Mouse (Mus musculus) heart, adult 11 months (tissue): ENCODE results near the gene Prrt1.
A peak's percentile ranks its signal among the peaks of the same experiment; 100 is the strongest.

Source experiments
- DNase-seq: peaks from one replicate; pipeline ENCODE4 v3.0.0; 2022

The Prrt1 gene

DNA sequence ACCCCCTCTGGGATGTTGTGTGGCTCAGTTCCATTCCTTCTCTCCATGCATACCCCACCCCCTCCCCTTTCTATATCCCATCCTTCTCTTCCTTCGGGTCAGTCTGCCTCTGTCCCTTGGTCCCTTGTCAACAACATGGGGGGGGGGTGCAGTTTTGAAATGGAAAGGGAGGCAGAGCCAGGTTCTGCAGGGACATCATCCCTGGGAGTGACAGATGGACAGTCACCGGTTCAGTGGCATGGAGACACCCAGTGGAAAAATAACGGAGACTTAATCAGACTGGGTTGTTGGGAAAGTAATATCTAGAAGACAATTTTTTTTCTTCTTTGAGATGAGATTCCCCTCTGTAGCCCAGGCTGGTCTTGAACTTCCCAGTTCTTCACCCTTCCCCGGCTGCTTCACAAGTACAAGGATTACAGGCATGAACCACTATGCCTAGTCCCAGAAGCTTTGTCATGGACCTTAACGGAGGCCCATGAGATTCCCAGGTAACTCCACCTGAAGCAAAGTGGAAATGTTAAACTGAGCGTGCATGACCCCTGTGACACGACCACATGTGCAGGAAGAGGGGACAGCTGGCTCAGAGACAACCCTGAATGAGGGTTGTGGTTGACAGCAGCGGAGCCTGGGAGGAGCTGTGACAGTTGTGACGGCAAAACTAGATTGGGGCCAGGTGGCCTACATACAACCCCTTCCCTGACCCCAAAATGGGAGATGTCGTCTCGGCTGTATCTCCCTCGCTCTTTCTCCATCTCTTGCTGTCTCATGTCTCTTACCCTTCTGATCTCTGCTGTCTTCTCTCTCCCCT, 667 bp downstream of the Prrt1 start:
- DNase-seq, result no peak

DNA sequence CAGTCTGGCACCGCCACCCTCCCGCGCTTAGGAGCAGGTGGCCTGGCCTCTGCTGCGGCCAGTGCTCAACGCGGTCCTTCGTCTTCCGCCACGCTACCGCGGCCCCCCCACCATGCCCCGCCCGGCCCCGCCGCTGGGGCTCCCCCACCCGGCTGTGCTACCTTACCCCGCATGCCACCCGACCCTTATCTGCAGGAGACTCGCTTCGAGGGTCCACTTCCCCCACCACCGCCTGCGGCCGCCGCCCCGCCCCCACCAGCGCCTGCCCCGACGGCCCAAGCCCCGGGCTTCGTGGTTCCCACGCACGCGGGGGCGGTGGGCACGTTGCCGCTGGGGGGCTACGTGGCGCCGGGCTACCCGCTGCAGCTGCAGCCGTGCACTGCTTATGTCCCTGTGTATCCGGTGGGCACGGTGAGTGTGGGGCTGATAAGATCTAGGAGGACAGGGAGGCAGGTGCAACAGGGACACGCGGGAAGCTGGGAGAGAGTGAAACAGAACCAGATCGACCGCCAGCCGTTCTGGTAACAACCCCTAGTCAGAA, 1.5 kb downstream of the Prrt1 start:
- peak; percentile 96 for DNase-seq

DNA sequence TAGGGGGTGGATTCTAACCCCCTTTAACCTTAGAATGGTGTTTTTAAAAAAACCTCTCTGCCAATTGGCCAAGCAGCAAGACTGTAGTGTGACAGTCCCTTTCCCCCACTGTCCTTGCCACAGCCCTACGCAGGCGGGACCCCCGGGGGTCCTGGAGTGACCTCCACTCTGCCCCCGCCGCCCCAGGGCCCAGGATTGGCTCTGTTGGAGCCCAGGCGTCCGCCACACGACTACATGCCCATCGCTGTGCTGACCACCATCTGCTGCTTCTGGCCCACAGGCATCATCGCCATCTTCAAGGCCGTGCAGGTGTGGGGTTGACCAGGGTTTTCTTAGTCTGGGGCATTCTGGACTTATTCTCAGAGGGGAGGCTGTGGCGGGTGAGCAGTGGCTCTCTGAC, 2.3 kb downstream of the Prrt1 start:
- DNase-seq, result no peak

DNA sequence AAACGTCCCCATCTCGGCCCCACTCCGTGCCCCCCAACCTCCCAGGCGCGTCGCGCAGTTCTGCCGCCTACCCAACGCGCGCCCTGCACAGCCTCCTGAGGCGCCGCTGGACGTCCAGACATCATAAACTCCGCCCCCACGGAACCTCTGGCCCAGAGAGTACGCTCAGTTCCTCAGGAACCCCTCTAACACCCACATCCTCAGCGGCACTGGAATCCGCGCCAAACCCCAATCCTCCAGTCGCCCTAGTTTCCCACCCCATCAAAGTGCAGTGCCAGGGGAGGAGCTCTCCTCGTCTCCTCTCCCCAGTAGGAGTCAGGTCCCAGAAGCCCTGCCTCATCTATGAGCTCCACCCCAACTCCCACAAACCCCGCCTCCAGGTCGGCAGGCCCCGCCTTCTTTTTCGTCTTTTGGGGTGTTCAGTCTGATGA, 2.9 kb downstream of the Prrt1 start:
- peak; percentile 99 for DNase-seq

DNA sequence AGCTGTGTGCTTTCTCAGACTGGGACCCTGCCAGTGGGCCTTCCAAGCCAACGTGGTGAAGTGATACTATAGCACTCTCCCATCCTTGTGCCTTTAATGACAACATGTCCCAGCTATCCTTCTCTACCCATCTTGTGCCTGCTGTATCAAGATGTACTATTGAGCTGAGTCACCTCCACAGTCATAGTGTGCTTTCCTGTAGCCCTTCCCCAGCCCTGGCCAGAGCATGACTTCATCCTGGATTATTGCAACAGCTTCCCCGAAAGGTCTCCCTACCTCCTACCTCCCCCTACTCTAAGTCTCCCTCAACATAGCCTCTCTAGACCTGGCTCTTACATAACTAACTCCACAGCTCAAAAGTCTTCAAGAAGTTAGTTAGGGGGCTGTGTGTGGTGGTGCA, 6.3 kb downstream of the Prrt1 start:
- DNase-seq, result no peak

DNA sequence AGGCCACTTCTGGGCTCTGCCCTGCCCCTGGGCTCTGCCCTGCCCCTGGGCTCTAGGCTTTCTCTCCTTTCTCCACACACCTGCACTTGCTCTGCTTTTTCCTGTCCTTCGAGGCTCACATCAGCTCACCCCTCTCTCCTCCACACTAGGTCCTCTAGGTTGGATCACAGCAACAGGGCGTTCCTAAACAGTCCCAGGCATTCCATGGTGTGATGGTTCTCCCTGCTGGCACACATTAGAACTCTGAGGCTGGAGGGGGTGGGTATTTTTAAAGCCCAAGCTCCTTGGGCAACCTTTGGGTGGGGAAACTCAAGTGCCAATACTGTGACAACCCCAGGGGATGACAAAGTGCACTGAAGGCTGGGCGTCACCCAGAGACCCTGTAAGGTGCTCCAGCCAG, 8.1 kb downstream of the Prrt1 start:
- peak; percentile 90 for DNase-seq

DNA sequence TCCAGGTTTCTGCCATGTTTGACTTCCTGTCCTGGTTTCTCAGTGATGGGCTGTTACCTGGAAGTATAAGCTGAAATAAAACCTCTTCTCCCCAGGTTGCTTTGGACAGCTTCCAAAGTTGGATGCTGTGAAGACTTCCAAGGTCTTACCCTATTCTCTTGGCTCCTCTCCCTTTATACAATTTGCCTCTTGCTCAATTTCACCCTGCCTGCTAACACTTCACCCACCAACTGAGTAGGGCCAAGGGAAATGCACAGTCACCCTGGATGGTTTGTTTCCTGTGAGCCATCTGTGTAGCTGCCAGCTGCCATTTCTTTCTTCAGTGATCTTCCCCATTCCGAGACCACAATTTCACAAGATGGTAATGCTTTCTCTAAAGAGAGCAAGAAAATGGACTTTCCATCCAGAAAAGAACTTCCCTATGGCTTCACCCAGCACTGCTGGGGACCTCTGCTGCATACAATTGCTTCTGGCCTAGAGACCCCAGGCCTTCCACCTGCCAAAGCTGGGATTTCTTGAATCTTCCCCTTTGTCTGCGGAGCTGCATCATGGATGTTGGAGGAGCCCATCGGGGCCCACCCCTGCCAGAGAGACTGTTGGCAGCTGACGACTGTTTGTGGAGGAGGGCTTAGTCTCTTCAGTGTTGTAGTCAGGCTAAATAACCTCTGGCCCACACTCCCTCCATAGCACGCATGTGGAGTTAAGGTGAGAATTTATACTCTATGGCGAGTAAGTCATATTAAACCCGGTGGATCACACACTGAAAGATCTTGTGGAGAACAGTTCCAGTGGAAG, 10.3 kb downstream of the Prrt1 start:
- DNase-seq, result peak; percentile 94

DNA sequence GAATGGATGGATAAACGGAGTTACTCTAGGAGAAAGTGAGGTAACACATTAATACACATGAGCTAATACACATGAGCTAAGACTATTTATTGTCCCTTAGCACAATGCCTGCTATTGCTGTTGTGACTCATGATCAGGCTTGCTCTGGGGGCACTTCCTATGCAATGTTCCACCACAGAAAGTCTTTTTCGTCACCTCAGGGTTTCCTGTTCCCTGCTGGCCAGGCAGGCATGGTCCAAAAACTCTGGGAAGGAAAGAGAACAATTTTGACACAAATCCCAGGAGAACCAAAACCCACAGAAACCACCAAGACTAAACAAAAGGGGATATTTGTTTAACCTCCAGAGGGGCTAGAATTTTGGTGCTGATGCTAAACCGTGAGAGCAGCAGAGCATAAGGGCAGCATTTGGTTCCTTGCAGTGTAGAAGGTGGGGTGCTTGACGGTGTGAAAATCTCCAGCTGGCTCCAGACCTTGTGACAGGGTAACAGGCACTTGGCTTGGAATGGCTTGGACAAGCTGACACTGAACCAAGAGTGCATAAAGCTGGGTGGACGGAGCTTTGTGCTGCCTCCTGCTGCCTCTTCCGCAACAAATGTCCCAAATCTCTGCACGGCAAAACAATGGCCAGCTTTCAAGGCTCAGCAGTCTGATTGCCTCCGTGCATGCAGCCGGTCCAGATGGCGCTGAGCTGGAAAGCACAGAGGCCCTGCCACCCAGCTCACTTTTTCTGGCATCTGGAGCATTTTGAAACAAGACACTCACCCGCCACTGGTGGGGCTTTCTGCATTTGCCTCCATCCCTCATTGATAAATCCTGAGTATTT, 11.7 kb downstream of the Prrt1 start:
- peak; percentile 98 for DNase-seq

DNA sequence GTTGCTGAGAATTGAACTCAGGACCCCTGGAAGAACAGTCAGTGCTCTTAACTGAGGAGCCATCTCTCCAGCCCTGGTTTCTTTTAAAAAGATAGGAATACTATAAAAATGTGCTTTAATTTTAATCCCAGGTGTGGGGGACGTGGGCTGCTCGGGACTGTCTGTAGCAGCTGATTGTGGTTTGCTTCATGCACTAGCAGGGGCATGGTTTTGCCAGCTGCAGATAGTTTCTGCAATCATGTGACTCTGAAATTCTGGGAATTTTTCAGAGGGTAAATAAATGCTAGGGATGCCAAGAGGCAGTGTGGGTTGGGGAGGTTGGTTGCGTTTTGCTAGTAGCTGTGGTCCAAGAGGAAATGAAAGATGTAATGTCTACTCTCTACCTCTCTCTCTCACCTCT, 12.6 kb downstream of the Prrt1 start:
- no peak for DNase-seq

DNA sequence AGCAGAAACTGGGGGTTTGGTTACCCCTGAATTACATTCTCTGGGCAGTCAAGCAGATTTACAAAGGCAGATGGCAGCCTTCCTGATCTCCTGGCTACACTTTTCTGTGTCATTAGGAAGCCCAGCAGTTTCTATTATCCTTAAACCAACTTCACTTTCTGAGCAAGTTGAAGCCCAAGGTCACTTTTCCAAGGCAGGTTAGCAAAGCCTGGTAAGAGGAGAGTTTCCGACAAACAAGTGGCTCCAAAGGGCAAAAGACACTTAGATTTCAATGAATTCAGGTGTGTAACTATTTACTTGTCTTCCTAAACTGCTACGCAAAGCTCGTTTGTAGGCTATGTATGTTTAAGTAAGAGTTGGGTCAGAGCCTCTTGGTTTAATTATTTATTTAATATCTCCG, 14.0 kb downstream of the Prrt1 start:
- no peak for DNase-seq

DNA sequence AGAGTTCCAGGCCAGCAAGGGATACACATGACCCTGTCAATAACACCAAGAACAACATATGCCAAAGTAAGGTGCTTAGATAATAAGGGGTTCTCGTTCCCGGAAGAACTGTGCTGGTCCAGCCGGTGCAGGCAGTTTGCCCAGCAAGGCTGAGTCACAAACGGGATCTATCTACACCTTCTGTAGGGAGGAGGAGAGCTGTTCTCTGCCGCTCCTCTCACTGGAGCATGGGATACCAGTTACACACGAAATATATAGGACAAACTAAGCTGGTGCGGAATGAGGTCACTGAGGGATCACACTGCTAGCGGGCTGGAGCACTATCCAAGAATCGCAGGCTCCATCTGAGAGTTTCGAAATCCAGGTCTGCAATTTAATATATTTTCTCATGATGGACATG, 14.6 kb downstream of the Prrt1 start:
- peak; percentile 94 for DNase-seq

DNA sequence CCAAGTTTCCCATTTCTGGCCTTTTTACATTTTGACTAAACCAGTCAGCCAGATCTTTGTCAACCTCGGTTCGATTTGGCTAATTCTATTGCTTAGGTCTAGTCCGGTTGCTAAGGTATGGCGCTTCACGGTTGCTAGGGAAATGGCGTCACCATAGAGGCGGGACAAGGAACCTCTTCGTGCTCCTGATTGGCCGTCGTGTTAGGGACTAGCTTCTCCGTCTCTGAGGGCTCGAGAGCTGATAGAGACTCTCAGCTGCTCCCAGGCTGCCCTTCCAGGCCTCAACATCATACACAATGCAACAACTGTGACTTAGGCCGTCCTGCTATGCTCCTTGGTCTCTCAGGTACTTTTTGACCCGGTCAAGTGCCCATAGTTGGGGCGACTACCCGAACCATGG, 15.3 kb downstream of the Prrt1 start, which contains the start of gene Fkbpl:
TSS of gene Fkbpl (plus strand) at position 157 of the 400 bp plus-strand sequence.
- DNase-seq, result peak; percentile 100

DNA sequence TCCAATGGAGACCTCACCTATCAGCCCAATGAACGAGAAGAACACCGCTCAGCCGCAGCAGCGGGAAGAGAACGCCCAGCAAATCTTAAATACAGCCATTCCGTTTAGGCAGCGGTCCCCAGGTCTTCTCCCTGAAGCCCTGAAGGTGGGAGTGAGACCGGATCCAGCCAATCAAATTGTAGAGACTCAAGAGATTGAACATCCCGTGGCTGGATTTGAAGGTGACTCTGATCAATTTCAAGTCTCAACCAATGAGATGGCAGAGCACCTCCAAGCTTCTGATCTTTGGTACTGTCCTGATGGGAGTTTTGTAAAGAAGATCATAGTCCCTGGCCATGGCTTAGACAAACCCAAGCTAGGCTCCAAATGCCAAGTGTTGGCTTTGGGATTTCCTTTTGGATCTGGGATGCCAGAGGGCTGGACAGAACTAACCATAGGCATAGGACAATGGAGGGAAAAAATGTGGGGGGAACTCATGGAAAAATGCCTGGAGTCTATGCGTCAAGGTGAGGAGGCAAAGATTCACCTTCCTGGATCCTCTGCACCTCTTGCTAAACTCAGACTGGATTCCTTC, 16.0 kb downstream of the Prrt1 start:
- DNase-seq, result peak; percentile 90

DNA sequence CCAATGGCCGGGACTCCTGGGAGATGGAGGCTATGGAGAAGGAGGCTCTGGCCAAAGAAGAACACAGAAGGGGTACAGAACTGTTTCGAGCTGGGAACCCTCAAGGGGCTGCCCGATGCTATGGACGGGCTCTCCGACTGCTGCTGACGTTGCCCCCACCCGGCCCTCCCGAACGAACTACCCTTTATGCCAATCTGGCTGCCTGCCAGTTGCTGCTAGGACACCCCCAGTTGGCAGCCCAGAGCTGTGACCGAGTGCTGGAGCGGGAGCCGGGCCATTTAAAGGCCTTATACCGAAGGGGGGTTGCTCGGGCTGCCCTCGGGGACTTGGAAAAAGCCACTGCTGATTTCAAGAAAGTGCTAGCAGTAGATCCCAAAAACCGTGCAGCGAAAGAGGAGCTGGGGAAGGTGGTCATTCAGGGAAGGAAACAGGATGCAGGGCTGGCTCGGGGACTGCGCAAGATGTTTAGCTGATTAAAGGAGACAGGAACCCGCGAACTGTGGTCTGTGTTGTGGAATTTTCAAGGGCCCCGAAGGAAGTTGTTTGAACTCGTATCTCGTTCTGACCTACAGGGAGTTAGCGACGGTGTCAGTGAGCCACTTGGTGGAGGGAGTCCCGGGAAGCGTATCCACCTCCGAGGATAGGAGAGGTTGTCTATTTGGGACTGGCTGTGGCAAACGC, 16.6 kb downstream of the Prrt1 start:
- DNase-seq, result peak; percentile 96

DNA sequence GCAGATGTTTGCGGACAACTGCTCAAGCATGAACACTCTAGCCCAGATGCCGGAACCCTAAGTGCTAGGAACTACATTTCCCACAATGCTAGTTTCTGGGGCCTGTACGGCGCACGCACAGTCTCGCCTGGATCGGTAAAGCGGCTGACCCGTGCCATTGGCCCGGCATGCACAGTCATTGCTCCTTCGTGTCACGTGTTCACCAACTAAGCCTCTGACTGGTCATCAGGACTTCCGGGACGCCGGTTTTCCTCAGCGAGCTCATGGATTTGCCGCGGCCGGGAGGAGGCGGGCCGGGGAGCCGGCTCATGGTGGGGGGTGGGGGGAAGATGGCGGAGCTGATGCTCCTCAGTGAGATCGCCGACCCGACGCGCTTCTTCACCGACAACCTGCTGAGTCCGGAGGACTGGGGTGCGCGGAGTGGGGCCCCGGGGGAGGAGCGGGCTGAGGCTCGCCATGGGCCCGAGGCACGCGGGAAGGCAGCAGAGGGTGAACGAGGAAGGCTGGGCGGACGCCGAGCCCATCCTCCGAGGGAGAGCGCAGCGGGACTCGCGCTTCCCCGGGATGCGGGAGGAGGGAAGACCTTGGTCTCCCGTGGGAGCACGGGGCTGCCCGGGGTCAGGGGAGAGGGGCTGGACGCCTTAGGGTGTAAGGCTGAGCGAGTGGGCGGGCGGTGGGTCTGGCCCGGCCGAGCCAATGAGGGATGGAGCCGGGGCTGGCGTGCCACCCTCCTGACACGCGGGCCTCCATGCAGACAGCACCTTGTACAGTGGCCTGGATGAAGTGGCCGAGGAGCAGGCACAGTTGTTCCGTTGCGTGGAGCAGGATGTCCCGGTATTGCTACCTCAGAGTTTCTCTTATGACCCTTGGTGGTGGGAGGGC, 17.8 kb downstream of the Prrt1 start, which contains the start of gene Atf6b:
TSS of gene Atf6b (plus strand) at position 241 of the 882 bp plus-strand sequence.
- peak; percentile 100 for DNase-seq

DNA sequence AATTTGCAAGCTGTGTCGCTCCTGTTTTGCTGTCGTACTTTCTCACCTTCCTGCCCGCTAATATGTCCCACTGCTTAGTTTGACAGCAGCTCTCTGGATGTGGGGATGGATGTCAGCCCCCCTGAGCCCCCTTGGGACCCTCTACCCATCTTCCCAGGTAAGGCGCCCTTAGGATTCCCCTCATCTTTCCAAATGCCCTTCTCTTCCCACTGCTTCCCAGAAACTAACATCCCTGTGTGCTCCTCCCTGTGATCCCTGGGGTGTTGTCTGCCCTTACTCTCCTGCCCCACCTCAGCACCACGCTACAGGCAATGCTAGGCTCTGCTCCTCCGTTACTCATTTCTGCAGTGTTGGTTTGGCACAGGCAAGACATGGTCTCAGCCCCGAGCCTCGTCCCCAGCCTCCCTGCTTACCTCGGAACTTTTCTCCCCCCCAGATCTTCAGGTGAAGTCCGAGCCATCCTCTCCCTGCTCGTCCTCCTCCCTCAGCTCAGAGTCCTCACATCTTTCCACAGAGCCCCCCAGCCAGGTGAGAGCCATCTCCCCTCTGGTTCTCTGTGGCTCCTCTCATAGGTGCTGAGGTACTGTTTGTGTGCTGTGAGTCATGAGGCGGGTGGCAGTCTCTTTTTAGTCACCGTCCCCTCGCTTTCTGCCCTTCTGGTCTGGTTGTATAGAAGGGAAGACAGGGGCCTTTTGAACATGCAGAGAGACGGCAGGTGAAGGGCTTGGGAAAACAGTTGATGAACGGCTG, 19.0 kb downstream of the Prrt1 start:
- peak; percentile 92 for DNase-seq

DNA sequence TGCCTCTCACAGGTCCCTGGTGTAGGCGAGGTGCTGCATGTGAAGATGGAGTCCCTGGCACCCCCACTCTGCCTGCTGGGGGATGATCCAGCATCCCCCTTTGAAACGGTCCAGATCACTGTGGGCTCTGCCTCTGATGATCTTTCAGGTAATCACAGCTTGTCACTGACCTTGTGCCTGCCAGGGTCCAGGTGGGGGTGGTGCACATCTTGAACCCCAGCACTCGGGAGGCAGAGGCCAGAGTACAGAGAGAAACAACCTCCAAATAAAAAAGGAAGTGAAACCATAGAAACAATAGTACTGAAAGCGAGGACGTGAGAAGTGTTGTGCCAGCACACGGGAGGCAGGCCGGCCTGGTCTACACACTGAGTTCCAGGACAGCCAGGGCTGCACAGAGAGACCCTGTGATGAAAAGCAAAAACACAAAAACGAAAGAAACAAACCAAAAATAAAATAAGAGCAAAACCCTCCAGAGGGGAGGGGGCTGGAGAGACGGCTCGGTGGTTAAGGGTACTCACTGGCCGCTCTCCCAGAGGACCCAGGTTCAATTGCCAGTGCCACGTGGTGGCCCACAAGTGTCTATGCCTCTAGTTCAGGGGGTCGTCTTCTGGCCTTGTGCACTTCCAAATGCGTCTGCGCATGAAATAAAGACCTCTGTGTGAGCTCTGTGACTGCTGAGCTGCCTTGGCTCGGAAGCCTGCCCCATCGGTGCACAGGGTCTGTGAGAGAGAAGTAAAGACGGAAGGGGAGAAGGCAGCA, 20.0 kb downstream of the Prrt1 start:
- DNase-seq, result peak; percentile 93

DNA sequence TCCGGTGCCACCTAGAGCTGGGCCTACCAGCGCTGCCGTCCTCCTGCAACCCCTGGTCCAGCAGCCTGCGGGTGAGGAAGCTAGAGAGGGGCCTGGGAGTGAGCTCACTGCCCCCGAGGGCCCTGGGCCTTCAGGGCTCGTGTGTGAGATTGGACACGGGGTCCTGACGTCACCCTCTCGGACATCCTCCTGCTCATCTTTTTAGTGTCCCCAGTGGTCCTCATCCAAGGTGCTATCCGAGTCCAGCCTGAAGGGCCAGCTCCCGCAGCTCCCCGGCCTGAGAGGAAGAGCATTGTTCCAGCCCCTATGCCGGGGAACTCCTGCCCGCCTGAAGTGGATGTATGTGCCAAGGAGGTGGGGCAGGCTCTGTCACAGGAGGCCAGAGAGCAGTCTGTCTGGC, 21.4 kb downstream of the Prrt1 start:
- peak; percentile 92 for DNase-seq
